Mouse (Mus musculus) cerebellum, adult 2 months (tissue): ENCODE data around the gene Hhat.

ENCODE experiments used
- CTCF ChIP-seq: fragments of 200-500 bp; IDR thresholded peaks from 2 replicates; pipeline ENCODE4 v1.5.1; 2011; ENCODE audit warnings: low read depth, mild to moderate bottlenecking, control low read depth, low read length, moderate library complexity, borderline replicate concordance; ENCODE audit not compliant: insufficient read depth
- POLR2A ChIP-seq: fragments of 200-500 bp; IDR thresholded peaks from 2 replicates; pipeline ENCODE4 v1.6.1; 2011; ENCODE audit warnings: low read length, control low read depth, borderline replicate concordance; ENCODE audit not compliant: insufficient read depth

DNA sequence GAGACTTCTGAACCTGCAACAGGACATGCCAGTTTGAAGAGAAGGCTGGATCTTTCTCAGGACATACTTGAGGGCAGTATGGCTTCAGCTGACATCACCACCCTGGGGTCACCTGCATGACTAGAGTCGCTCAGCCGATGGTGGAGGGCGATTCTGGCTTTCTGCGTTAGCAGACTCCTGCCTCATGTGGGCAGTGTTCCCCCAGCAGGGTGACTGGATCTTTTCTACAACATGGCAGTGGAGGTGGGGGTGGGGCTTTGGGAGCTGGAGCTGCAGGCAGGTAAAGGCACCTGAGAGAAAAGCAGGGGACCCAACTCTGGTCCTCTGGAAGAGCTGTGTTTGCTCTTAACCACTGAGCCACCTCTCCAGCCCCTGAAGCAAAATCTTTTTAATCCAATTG lies 5.5 kb downstream of the Hhat start:
- no peak for TF ChIP-seq CTCF
- TF ChIP-seq POLR2A = no peak
